Mouse (Mus musculus) hindbrain, embryonic 14.5 days (tissue): Measurements from ENCODE around the gene Pdzd8. TPM values are rescaled to one million over a fixed set of nuclear protein-coding genes. Genes with fewer than 3 reads are reported as not detected.

Experiments
- polyA plus RNA-seq: library from polyadenylated mRNA; unstranded; fragments of >200 nt; fragmentation: Nextera tagmentation; extraction: Ambion mirVana; gene quantifications from 2 replicates; pipeline ENCODE4 v1.2.1, GENCODE M21; 2014

Pdzd8 gene
- polyA plus RNA-seq, 1 experiment from 2014 or later: 17.5 TPM

Other genes with a start within 250 kb of the Pdzd8 start
- not detected in 2 replicates for gene Vax1, start 175.7 kb downstream of the Pdzd8 start, polyA plus RNA-seq
- not detected in 2 replicates for gene Kcnk18, start 126.6 kb downstream of the Pdzd8 start, polyA plus RNA-seq
- gene Slc18a2, start 84.9 kb downstream of the Pdzd8 start, polyA plus RNA-seq: 17.7 and 19.8 TPM in 2 replicates
- 16.6 and 17.1 TPM in 2 replicates for gene Rps12-ps3, start 23.5 kb downstream of the Pdzd8 start, polyA plus RNA-seq
- 0.26 TPM in 1 of 2 replicates, not detected in the other for gene Emx2, start 112.6 kb upstream of the Pdzd8 start, polyA plus RNA-seq